Mouse (Mus musculus) liver, embryonic 11.5 days (tissue): ENCODE results near the gene Htatip2. TPM values are rescaled to one million over a fixed set of nuclear protein-coding genes. Genes with fewer than 3 reads are reported as not detected.

Source experiments
- ATAC-seq: fragments of 200-750 bp; cut with Nextera tagmentation; replicated peaks from 2 replicates; pipeline ENCODE4 v1.8.0; 2017; ENCODE audit warnings: moderate number of reproducible peaks, mild to moderate bottlenecking, moderate TSS enrichment, moderate library complexity; ENCODE audit not compliant: low FRiP score
- DNase-seq: peaks from one replicate; pipeline ENCODE4 v3.0.0-alpha.2; 2017; ENCODE audit warnings: low spot score
- H3K27ac ChIP-seq: fragments of 300-500 bp; sonication (generic); 2 replicates; pipeline ENCODE4 v1.5.1; 2014; ENCODE audit warnings: mild to moderate bottlenecking, low read depth, low read length, control low read depth
- H3K27me3 ChIP-seq: fragments of 300-500 bp; sonication (generic); replicated peaks from 2 replicates; pipeline ENCODE4 v1.6.1; 2014; ENCODE audit warnings: low read length, mixed read lengths; ENCODE audit not compliant: control insufficient read depth, insufficient read depth
- H3K36me3 ChIP-seq: fragments of 300-500 bp; sonication (generic); 2 replicates; pipeline ENCODE4 v1.6.1; 2014; ENCODE audit warnings: mild to moderate bottlenecking, low read length, moderate library complexity, mixed read lengths; ENCODE audit not compliant: control insufficient read depth, insufficient read depth
- H3K4me1 ChIP-seq: fragments of 300-500 bp; sonication (generic); replicated peaks from 2 replicates; pipeline ENCODE4 v1.6.1; 2014; ENCODE audit warnings: low read length, mixed read lengths; ENCODE audit not compliant: control insufficient read depth, insufficient read depth
- H3K4me2 ChIP-seq: fragments of 300-500 bp; sonication (generic); 2 replicates; pipeline ENCODE4 v1.6.1; 2014; ENCODE audit warnings: mild to moderate bottlenecking, control low read depth, moderate library complexity
- H3K4me3 ChIP-seq: fragments of 300-500 bp; sonication (generic); 2 replicates; pipeline ENCODE4 v1.5.1; 2014; ENCODE audit warnings: low read depth, low read length, control low read depth
- H3K9ac ChIP-seq: fragments of 300-500 bp; sonication (generic); 2 replicates; pipeline ENCODE4 v1.6.1; 2014; ENCODE audit warnings: low read depth, low read length, control low read depth
- H3K9me3 ChIP-seq: fragments of 300-500 bp; sonication (generic); 2 replicates; pipeline ENCODE4 v1.6.1; 2016; ENCODE audit warnings: low read length, inconsistent platforms, mixed read lengths; ENCODE audit not compliant: control insufficient read depth
- WGBS: fragments of 180-500 bp; shearing (Covaris S2); extraction: QIAGEN DNeasy Blood & Tissue Kit; methylation state at CpG from one replicate; pipeline ENCODE4 v1.1.7; 2014; 5-methylcytosine and 5-hydroxymethylcytosine counted together
- polyA plus RNA-seq: library from polyadenylated mRNA; unstranded; fragments of >200 nt; fragmentation: Nextera tagmentation; extraction: Ambion mirVana; gene quantifications from 2 replicates; pipeline ENCODE4 v1.2.1, GENCODE M21; 2014

Htatip2 gene
- polyA plus RNA-seq, 1 experiment from 2014 or later = 26.1 TPM

DNA sequence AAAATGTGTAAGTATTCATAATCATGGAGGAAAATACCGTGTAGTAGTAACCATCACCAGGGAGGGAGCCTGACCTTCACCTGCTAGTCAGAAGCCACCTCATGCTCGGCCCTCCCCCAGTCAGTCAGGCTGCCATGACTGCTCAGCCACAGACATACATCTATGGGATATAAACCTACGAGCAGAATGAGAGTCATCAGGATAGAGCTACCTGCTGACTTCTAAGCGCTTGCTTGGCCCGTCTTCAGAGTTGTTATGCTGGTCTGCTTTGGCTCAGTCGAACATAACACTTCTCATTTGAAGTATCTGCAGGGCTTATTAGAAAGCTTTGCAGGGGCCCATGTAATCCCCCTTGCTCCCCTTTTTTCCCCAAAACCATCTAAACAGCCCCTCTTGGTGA lies 44.6 kb downstream of the Htatip2 start:
- Histone ChIP-seq H3K4me3 (no peak overlapping the region), H3K36me3 (peaks cover 19% of the 10 kb centered on the region), H3K9ac (no peak overlapping the region), H3K9me3 (no peaks in the 10 kb centered on the region), H3K4me2 (no peak overlapping the region), H3K27ac (no peak overlapping the region), H3K4me1 (peaks cover 13% of the 10 kb centered on the region; the same call in 1 of the 2 replicates), H3K27me3 (no peaks in the 10 kb centered on the region)
- ATAC-seq = no peak
- no peak for DNase-seq
- WGBS = 89% methylated on average over 6 of the region's 6 CpGs

GRCm38 (mm10) chr7:49804638-49805165 lies 45.8 kb downstream of the Htatip2 start:
- no peak overlapping the region for H3K27ac ChIP-seq
- no peak for DNase-seq

DNA sequence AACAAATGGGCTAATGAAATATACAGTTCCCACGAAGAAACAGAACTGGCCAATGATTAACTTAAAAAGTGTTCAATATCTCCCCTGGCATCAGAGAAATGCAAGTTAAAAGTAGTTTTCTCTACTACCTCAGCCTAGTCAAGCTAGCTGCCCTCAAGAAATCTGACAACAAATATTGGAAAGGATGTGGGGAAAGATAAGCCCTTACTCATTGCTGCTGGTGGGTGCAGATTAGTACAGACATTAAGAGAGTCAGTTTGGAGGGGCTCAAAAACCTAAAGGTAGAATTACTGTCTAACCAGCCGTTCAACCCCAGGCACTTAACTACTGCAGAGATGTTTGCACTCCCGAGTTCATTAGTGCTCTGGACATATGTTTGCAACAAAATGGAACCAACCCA lies 46.7 kb downstream of the Htatip2 start:
- DNase-seq (no peak), ATAC-seq (peak; percentile 70)
- H3K4me2 ChIP-seq = no peak overlapping the region
- H3K9ac ChIP-seq = no peak overlapping the region
- peaks cover 13% of the 10 kb centered on the region; the same call in 1 of the 2 replicates for H3K4me1 ChIP-seq
- H3K9me3 ChIP-seq = no peaks in the 10 kb centered on the region
- H3K36me3 ChIP-seq = peaks cover 13% of the 10 kb centered on the region
- H3K27me3 ChIP-seq = no peaks in the 10 kb centered on the region
- no peak overlapping the region for H3K4me3 ChIP-seq
- no peak overlapping the region for H3K27ac ChIP-seq
- WGBS = 40% methylated on average over 3 of the region's 3 CpGs

More at GRCm38 (mm10) chr7:49804638-49805165, 45.8 kb downstream of the Htatip2 start:
- H3K4me2 ChIP-seq = no peak overlapping the region
- no peaks in the 10 kb centered on the region for H3K27me3 ChIP-seq
- H3K4me1 ChIP-seq = peaks cover 13% of the 10 kb centered on the region; the same call in 1 of the 2 replicates
- H3K36me3 ChIP-seq = peaks cover 16% of the 10 kb centered on the region
- no peak overlapping the region for H3K4me3 ChIP-seq
- no peak overlapping the region for H3K9ac ChIP-seq
- WGBS = 52% methylated on average over 5 of the region's 5 CpGs
- H3K9me3 ChIP-seq = no peaks in the 10 kb centered on the region
- ATAC-seq = peak; percentile 64

DNA sequence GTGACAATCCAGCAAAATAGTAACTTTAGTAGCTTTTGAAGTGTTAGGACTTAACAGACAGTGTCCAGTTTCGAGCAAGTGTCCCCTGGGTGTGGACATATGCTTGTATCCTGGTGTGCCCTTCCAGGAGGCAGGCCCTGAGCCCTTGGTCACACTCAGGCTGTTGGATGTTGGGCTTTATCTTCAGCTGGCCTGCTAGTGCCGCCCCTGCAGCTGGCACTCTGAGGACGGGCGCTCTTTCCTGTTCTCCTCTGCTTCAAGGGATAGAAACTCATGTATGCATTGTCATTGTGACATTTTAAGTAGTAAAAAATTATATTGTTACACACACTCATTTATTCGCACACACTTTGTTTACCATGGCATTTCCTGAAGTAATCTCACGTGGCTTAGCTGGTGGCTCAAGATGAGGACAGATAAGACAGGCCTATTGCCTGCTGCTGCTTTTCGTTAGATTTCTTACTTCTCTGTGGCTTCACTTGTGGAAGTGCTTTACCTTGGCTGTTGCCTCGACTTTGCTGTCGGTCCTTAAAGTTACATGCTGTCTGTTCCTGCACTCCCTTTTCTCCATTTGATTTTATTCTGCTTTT lies 48.3 kb downstream of the Htatip2 start:
- Histone ChIP-seq H3K9me3 (no peaks in the 10 kb centered on the region), H3K27me3 (no peaks in the 10 kb centered on the region), H3K36me3 (peaks cover 8% of the 10 kb centered on the region), H3K9ac (no peak overlapping the region), H3K27ac (no peak overlapping the region), H3K4me3 (no peak overlapping the region), H3K4me2 (no peak overlapping the region), H3K4me1 (peaks cover 13% of the 10 kb centered on the region; the same call in 1 of the 2 replicates)
- DNase-seq = no peak
- WGBS = 63% methylated on average over 9 of the region's 9 CpGs
- no peak; the same call in 1 of the 2 replicates for ATAC-seq

DNA sequence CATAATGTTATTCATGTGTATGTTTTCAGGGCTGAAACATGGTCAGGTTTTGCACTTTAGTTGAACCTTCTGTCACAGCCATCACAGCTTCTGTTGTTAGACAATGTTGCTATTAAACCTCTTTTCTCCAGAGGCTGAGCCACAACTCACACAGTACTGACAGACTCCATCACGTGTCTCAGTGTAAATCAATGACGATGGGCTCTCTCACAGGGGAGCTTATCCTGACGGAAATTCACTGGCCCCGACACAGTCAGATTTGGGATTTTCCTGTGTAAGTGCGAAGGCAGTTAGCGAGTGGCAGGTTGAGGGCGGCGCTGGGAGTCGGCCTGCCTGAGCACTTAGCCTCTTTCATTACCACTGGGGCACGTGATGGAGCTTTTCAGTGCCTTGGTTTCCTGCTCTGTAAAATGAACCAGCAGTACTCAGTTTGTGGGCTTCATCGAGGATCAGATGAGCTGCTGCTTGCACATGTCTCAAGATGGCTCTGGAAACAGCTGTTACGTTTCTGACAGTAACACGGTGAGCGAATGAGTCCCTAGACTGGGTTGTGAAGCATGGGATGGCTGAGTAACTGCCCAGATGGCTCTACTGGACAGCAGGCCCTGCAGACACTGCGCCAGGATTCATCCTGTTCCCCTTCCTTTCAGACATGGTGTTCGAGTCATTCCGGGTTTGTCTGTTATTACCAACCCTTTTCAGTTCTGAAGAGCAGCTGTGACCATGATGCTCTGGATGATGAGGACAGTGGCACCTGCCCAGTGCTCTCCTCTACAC lies 49.1 kb downstream of the Htatip2 start:
- whole genome bisulfite sequencing = 92% methylated on average over 17 of the region's 17 CpGs
- Histone ChIP-seq H3K36me3 (peaks cover 8% of the 10 kb centered on the region), H3K9me3 (no peaks in the 10 kb centered on the region), H3K27ac (no peak overlapping the region), H3K9ac (no peak overlapping the region), H3K4me1 (peaks cover 13% of the 10 kb centered on the region; the same call in 1 of the 2 replicates), H3K4me2 (no peak overlapping the region), H3K4me3 (no peak overlapping the region), H3K27me3 (no peaks in the 10 kb centered on the region)
- ATAC-seq (no peak), DNase-seq (no peak)

DNA sequence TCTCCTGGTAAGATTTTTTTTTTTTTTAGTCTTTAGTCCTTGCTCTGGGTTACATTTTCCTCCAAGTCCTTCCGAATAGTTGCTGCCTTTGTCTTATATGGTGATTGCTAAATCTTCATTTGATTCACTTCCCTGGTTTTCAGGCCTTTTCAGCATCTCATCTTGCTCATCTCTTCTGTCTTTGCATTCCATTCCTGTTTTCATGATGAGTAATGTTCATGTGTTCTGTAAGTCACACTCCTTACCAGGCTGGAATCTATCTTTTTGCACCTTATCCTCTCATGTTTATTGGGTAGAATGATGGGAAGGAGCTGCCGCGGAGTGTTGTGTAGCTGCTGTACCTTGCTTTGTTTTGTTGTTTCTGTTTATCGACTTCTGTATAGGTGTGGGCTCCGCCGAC lies 50.2 kb downstream of the Htatip2 start:
- WGBS = 89% methylated on average over 6 of the region's 6 CpGs
- Histone ChIP-seq H3K36me3 (peaks cover 8% of the 10 kb centered on the region), H3K27me3 (no peaks in the 10 kb centered on the region), H3K4me2 (no peak overlapping the region), H3K9ac (no peak overlapping the region), H3K9me3 (no peaks in the 10 kb centered on the region), H3K4me1 (peaks cover 13% of the 10 kb centered on the region; the same call in 1 of the 2 replicates), H3K4me3 (no peak overlapping the region), H3K27ac (no peak overlapping the region)
- ATAC-seq (no peak), DNase-seq (no peak)

- no peak for ATAC-seq
Measured at GRCm38 (mm10) chr7:49809562-49809961, 50.6 kb downstream of the Htatip2 start.

DNA sequence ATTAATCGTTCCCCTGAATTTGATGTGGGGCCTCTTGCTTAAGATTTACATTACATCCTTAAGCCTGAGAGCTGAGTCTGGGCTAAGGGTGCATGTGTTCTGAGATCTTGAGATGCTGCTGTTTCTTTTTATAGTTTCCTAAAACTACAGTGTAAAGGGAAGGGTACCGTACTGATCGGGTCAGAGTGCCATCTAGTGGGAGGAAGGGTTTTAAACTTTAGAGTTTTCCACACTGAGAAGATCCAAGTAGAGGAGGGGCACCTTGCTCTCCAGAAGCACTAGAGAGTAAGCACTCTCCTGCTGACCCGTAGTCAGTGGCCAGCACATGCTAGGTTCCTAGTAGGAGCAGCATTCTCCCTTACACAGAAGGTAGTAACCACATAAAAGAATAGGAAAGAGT lies 52.4 kb downstream of the Htatip2 start:
- H3K36me3 ChIP-seq = peaks cover 8% of the 10 kb centered on the region
- ATAC-seq (no peak), DNase-seq (no peak)
- H3K27ac ChIP-seq = no peak overlapping the region
- no peak overlapping the region for H3K4me2 ChIP-seq
- H3K9ac ChIP-seq = no peak overlapping the region
- H3K4me1 ChIP-seq = no peaks in the 10 kb centered on the region
- WGBS = 71% methylated on average over 4 of the region's 4 CpGs
- H3K4me3 ChIP-seq = no peak overlapping the region
- no peaks in the 10 kb centered on the region for H3K9me3 ChIP-seq
- no peaks in the 10 kb centered on the region for H3K27me3 ChIP-seq

More at GRCm38 (mm10) chr7:49809562-49809961, 50.6 kb downstream of the Htatip2 start:
- Histone ChIP-seq H3K4me3 (no peak overlapping the region), H3K4me2 (no peak overlapping the region), H3K36me3 (peaks cover 8% of the 10 kb centered on the region), H3K4me1 (peaks cover 13% of the 10 kb centered on the region; the same call in 1 of the 2 replicates), H3K9me3 (no peaks in the 10 kb centered on the region), H3K27me3 (no peaks in the 10 kb centered on the region), H3K9ac (no peak overlapping the region), H3K27ac (no peak overlapping the region)
- WGBS = 79% methylated on average over 3 of the region's 3 CpGs
- DNase-seq = no peak
